Mouse (Mus musculus) lung, embryonic 15.5 days (tissue): ENCODE data around the gene Chd4. TPM values are rescaled to one million over a fixed set of nuclear protein-coding genes. Genes with fewer than 3 reads are reported as not detected.
A peak's percentile ranks its signal among the peaks of the same experiment; 100 is the strongest.
"Not testable (repeated sequence)": the region's sequence is repeated elsewhere in the genome, so short reads cannot be mapped to it uniquely, and the experiment has no call there.

Source experiments
- ATAC-seq: fragments of 200-750 bp; cut with Nextera tagmentation; 2 replicates; pipeline ENCODE4 v1.8.0; 2017; ENCODE audit warnings: moderate number of reproducible peaks, borderline replicate concordance; ENCODE audit not compliant: low FRiP score, low TSS enrichment; ENCODE audit errors: extremely low read depth
- H3K27ac ChIP-seq: fragments of 300-500 bp; sonication (generic); 2 replicates; pipeline ENCODE4 v1.5.1; 2015; ENCODE audit warnings: moderate library complexity, mild to moderate bottlenecking, inconsistent platforms
- H3K27me3 ChIP-seq: fragments of 300-500 bp; sonication (generic); 2 replicates; pipeline ENCODE4 v1.6.1; 2015; ENCODE audit warnings: inconsistent platforms
- H3K36me3 ChIP-seq: fragments of 300-500 bp; sonication (generic); 2 replicates; pipeline ENCODE4 v1.6.1; 2015; ENCODE audit warnings: inconsistent platforms
- H3K4me1 ChIP-seq: fragments of 300-500 bp; sonication (generic); 2 replicates; pipeline ENCODE4 v1.6.1; 2015; ENCODE audit warnings: inconsistent platforms
- H3K4me2 ChIP-seq: fragments of 300-500 bp; sonication (generic); 2 replicates; pipeline ENCODE4 v1.6.1; 2015; ENCODE audit warnings: inconsistent platforms, mild to moderate bottlenecking, moderate library complexity
- H3K4me3 ChIP-seq: fragments of 300-500 bp; sonication (generic); 2 replicates; pipeline ENCODE4 v1.5.1; 2015; ENCODE audit warnings: mild to moderate bottlenecking, inconsistent platforms
- H3K9ac ChIP-seq: fragments of 300-500 bp; sonication (generic); 2 replicates; pipeline ENCODE4 v1.6.1; 2015; ENCODE audit warnings: inconsistent platforms
- H3K9me3 ChIP-seq: fragments of 300-500 bp; sonication (generic); 2 replicates; pipeline ENCODE4 v1.6.1; 2016; ENCODE audit warnings: inconsistent platforms
- WGBS: fragments of 180-500 bp; shearing (Covaris S2); methylation state at CpG from one replicate; pipeline ENCODE4 v1.1.7; 2015; 5-methylcytosine and 5-hydroxymethylcytosine counted together
- polyA plus RNA-seq: library from polyadenylated mRNA; unstranded; fragments of >200 nt; fragmentation: Nextera tagmentation; extraction: Ambion mirVana; gene quantifications from 2 replicates; pipeline ENCODE4 v1.2.1, GENCODE M21; 2015

Chd4 gene
- 68.5 and 69.3 TPM in 2 replicates for polyA plus RNA-seq

DNA sequence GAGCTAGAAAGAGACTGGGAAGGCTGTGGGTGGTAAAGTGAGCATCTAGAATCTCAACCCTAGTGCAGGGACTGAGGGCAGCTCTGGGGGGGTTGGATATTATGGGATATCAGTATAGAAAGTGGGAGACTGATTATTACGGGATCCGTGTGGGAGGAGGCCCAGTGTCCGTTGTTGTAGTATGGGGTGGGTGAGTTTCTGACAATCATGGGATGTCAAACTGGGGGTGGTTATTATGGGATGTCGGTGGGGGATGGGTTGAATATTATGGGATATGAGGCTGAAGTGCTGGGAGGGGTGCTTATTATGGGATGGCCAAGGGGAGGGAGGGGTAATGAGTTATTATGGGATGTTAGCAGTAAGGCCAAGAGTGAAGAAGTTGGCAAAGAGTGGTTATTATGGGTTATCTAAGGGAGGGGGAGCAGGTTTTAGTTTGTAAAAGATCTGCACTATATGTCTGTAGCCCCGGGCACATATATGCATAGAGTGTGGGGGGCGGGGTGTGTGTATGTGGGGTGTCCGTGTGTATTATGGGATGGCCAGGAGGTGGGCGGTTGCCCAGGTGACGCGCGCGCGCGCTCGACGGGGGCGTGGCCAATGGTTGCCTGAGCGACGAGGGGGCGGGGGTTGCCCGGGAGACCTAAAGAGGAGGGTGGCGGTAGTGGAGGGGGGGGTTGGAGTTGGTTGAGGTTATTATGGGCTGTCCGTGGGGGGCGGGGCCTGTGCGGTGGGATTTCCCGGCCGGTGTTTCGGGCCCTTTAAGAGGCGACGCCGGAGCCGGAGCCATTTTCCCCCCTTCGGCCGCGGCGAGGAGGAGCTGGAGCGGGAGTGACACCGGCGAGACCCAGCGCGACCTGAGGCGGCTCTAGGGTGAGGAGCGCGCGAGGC lies at the start of gene Chd4:
Gene Chd4 (plus strand): TSS at position 591 of the 888 bp plus-strand sequence.
- no peaks in the 10 kb centered on the region for H3K27me3 ChIP-seq

GRCm38 (mm10) chr6:125046691-125047090 lies 49.1 kb upstream of the Chd4 start:
- Histone ChIP-seq H3K27me3 (no peaks in the 10 kb centered on the region), H3K4me1 (no peaks in the 10 kb centered on the region), H3K4me3 (no peak overlapping the region), H3K36me3 (peaks cover 71% of the 10 kb centered on the region), H3K9me3 (no peaks in the 10 kb centered on the region), H3K4me2 (no peak overlapping the region), H3K9ac (no peak overlapping the region), H3K27ac (no peak overlapping the region)
- ATAC-seq = peak; percentile 28; the same call in 1 of the 2 replicates
- WGBS = 27% methylated on average over 5 of the region's 5 CpGs

More for the DNA sequence above, at the start of gene Chd4:
- Histone ChIP-seq H3K9me3 (no peaks in the 10 kb centered on the region), H3K36me3 (peaks cover 26% of the 10 kb centered on the region), H3K4me3 (peak within 1 kb of the TSS; percentile 96), H3K4me1 (peaks cover 49% of the 10 kb centered on the region), H3K4me2 (peak within 1 kb of the TSS; percentile 93), H3K27ac (peak within 1 kb of the TSS; percentile 94), H3K9ac (peak within 1 kb of the TSS; percentile 92)
- WGBS = 2% methylated on average over 34 of the region's 45 CpGs
- peak; percentile 79 for ATAC-seq

GRCm38 (mm10) chr6:125049678-125050077 lies 46.1 kb upstream of the Chd4 start, which contains the start of gene Acrbp:
Gene Acrbp (plus strand): TSS chr6:125049689.
- WGBS = 33% methylated on average over 20 of the region's 20 CpGs
- Histone ChIP-seq H3K27ac (no peak within 1 kb of the TSS), H3K4me3 (no peak within 1 kb of the TSS), H3K4me2 (no peak within 1 kb of the TSS), H3K4me1 (no peaks in the 10 kb centered on the region), H3K27me3 (no peaks in the 10 kb centered on the region), H3K9me3 (no peaks in the 10 kb centered on the region), H3K36me3 (peaks cover 79% of the 10 kb centered on the region), H3K9ac (no peak within 1 kb of the TSS)
- no peak for ATAC-seq

GRCm38 (mm10) chr6:125051237-125051636 lies 44.5 kb upstream of the Chd4 start:
- Histone ChIP-seq H3K4me2 (no peak overlapping the region), H3K9ac (no peak overlapping the region), H3K4me3 (no peak overlapping the region), H3K9me3 (no peaks in the 10 kb centered on the region), H3K27ac (no peak overlapping the region), H3K36me3 (peaks cover 67% of the 10 kb centered on the region), H3K4me1 (no peaks in the 10 kb centered on the region), H3K27me3 (no peaks in the 10 kb centered on the region)
- 62% methylated on average over 5 of the region's 5 CpGs for WGBS
- no peak for ATAC-seq

GRCm38 (mm10) chr6:125061493-125061892 lies 34.3 kb upstream of the Chd4 start:
- H3K36me3 ChIP-seq = no peaks in the 10 kb centered on the region
- H3K4me3 ChIP-seq = no peak overlapping the region
- no peak overlapping the region for H3K9ac ChIP-seq
- ATAC-seq = 0 out of 2 replicates have a peak, but pooled peaks have one; percentile 47
- no peaks in the 10 kb centered on the region for H3K27me3 ChIP-seq
- H3K27ac ChIP-seq = no peak overlapping the region
- H3K4me1 ChIP-seq = peaks cover 5% of the 10 kb centered on the region; the same call in 1 of the 2 replicates
- no peaks in the 10 kb centered on the region for H3K9me3 ChIP-seq
- 22% methylated on average over 6 of the region's 6 CpGs for WGBS
- H3K4me2 ChIP-seq = no peak overlapping the region

DNA sequence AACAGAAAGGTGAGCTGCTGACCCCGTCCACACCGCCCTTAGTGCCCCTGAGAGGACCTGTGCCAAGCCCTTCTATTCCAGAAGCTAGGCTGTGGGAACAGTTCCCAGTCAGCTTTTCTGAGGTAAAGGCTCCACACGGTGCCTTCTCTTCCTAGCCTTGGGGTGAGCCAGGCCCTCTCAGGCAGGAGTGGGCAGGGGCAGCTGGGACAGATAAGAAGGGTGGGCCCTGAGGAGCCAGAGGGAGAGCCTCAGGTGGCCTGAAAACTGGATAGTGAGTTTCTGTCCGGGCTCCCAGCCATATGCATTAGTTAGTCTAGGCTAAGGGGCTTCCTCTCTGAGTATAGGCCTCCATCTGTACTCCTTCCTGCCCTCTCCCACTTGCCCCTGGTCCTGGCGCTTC lies 33.3 kb upstream of the Chd4 start:
- no peak; the same call in 1 of the 2 replicates for ATAC-seq
- H3K4me2 ChIP-seq = no peak overlapping the region
- no peaks in the 10 kb centered on the region for H3K36me3 ChIP-seq
- H3K4me3 ChIP-seq = no peak overlapping the region
- no peak overlapping the region for H3K27ac ChIP-seq
- no peak overlapping the region for H3K9ac ChIP-seq
- 86% methylated on average over 5 of the region's 5 CpGs for WGBS
- no peaks in the 10 kb centered on the region for H3K27me3 ChIP-seq
- H3K4me1 ChIP-seq = peaks cover 5% of the 10 kb centered on the region; the same call in 1 of the 2 replicates
- H3K9me3 ChIP-seq = no peaks in the 10 kb centered on the region

DNA sequence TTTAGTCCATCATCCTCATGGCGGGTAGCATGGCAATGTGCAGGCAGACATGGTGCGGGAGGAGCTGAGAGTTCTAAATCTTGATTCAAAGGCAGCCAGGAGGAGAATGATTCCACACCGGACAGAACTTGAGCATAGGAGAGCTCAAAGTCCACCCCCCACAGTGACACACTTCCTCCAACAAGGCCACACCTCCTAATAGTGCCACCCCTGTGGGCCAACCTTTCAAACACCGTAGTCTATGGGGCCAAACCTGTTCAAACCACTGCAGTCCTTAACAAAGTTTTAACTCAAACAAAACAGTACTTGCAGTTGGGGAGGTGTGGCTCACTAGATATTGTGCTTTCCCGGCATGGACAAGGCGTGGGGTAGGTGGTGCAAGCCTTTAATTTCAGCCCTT lies 31.9 kb upstream of the Chd4 start:
- no peaks in the 10 kb centered on the region for H3K27me3 ChIP-seq
- no peak overlapping the region for H3K4me3 ChIP-seq
- ATAC-seq = no peak
- peaks cover 5% of the 10 kb centered on the region; the same call in 1 of the 2 replicates for H3K4me1 ChIP-seq
- no peak overlapping the region for H3K4me2 ChIP-seq
- 68% methylated on average over 6 of the region's 6 CpGs for WGBS
- H3K36me3 ChIP-seq = no peaks in the 10 kb centered on the region
- H3K27ac ChIP-seq = no peak overlapping the region
- no peak overlapping the region for H3K9ac ChIP-seq
- no peaks in the 10 kb centered on the region for H3K9me3 ChIP-seq

GRCm38 (mm10) chr6:125065223-125065622 lies 30.6 kb upstream of the Chd4 start:
- H3K9ac ChIP-seq, H3K27ac ChIP-seq, H3K36me3 ChIP-seq, H3K4me1 ChIP-seq, H3K9me3 ChIP-seq, ATAC-seq, H3K27me3 ChIP-seq, H3K4me2 ChIP-seq, H3K4me3 ChIP-seq: not testable (repeated sequence)
- no CpG with 5 or more reads among the region's 1 CpGs for WGBS

GRCm38 (mm10) chr6:125067571-125067995 lies 28.2 kb upstream of the Chd4 start, which contains the start of gene Lpar5:
Gene Lpar5 (plus strand): TSS chr6:125067920.
- Histone ChIP-seq H3K4me2 (no peak within 1 kb of the TSS), H3K27ac (no peak within 1 kb of the TSS), H3K4me1 (peaks cover 8% of the 10 kb centered on the region; the same call in 1 of the 2 replicates), H3K36me3 (no peaks in the 10 kb centered on the region), H3K9ac (no peak within 1 kb of the TSS), H3K27me3 (no peaks in the 10 kb centered on the region), H3K4me3 (no peak within 1 kb of the TSS), H3K9me3 (no peaks in the 10 kb centered on the region)
- WGBS = 49% methylated on average over 8 of the region's 8 CpGs
- no peak for ATAC-seq

DNA sequence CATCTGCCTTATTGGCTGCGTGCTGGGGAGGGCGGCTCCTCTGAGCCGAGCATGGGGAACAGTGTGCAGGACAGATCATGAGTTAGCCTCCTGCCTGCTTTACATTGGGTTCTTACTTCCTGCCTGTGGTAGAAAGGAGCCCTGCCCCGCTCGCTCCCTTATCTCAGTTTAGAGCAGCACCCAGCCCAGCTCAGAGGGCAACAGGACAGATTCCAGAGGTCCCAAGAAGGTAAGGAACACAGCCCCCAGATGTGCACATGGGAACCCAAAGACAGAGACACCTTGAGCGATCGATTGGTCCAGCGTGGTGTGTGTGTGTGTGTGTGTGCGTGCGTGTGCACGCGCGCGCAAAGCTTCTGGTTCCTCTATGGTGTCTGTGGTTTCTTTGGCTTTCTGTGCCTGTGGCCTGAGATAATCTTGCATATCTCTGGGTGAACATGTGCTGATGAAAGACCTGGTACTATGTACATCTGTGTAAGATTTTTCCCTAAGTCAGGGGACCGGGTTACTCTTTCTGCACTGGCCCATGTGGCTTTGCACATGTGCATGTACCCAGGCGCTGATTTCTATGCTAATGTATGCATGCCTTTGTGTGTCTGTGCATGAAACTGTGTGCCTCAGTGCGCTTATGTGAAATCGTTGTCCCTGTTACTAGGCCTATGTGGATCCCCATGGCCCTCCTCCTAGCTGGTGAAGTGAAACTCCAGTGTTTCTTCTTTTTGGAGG lies 24.4 kb upstream of the Chd4 start:
- Histone ChIP-seq H3K36me3 (no peaks in the 10 kb centered on the region), H3K4me3 (no peak overlapping the region), H3K27me3 (peaks cover 3% of the 10 kb centered on the region; the same call in 1 of the 2 replicates), H3K27ac (peak overlapping the region; percentile 34), H3K9me3 (no peaks in the 10 kb centered on the region), H3K4me2 (no peak overlapping the region), H3K9ac (no peak overlapping the region), H3K4me1 (peaks cover 8% of the 10 kb centered on the region; the same call in 1 of the 2 replicates)
- no peak; the same call in 1 of the 2 replicates for ATAC-seq
- 79% methylated on average over 18 of the region's 18 CpGs for WGBS

DNA sequence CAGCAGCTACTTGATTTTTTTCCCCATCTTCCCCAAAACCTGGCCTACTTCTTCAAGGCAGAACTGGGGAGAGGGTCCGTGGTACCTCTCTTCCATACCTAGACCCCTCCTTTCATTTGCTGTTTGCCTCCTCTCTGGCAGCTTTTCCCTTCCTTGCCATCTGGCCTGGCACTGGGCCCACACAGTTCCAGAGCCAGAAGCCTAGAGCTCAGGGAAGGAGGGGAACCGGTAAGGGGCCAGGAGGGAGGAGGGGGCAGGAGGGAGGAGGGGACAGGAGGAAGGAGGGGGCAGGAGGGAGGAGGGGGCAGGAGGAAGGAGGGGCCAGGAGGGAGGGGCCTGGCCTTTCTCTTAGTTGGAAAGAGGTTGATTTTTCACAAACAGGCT lies 23.9 kb upstream of the Chd4 start:
- Histone ChIP-seq H3K36me3 (no peaks in the 10 kb centered on the region), H3K27me3 (peaks cover 3% of the 10 kb centered on the region; the same call in 1 of the 2 replicates), H3K27ac (peak overlapping the region; percentile 34; the same call in 1 of the 2 replicates), H3K9me3 (no peaks in the 10 kb centered on the region), H3K4me1 (peaks cover 8% of the 10 kb centered on the region; the same call in 1 of the 2 replicates), H3K4me2 (no peak overlapping the region), H3K9ac (no peak overlapping the region), H3K4me3 (no peak overlapping the region)
- WGBS = 17% methylated on average over 2 of the region's 2 CpGs
- ATAC-seq = peak; percentile 58; the same call in 1 of the 2 replicates
